Comparison of ENCODE assay signal across 17 mouse cellular contexts in the genomic region with DNA sequence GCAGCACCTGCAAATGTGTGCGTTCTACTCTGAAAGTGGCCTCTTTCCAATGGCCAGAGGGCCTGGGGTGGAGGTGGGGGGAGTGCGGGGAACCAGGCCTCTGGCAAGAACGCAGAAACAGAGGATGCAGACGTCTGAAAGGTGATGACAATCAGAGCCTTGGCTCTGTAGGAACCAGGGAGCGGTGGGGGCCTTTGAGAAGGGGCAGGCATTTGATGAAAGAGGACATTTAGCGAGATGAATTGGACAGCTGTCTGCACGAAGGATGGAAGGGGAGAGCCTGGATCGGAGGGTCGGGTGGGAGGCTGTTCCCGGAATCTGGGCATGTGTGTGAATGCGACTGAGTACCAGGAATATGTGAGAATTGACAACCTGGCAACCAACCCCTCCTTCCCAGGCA. TPM values are rescaled to one million over a fixed set of nuclear protein-coding genes. Genes with fewer than 3 reads are reported as not detected.
DNase-seq lines count a peak whose midpoint lies in the region; ATAC-seq and TF ChIP-seq lines count a peak whose summit lies in the region.
"Had no signal": no experiment of that assay in that cellular context is flagged by ENCODE, and none has a peak within 500 bp of the region (broad histone marks: within the 10 kb centered on the region; RNA-seq: fewer than 3 reads in every experiment).

No protein-coding gene starts in this region.

- 20% methylated on average over 11 of the region's 11 CpGs for WGBS in heart, embryonic 11.5 days (ENCODE audit: insufficient replicate concordance)
- 22% methylated on average over 11 of the region's 11 CpGs for WGBS in heart, embryonic 12.5 days
- 10% methylated on average over 11 of the region's 11 CpGs for whole genome bisulfite sequencing in neural tube, embryonic 13.5 days
- 17% methylated on average over 11 of the region's 11 CpGs for WGBS in neural tube, embryonic 15.5 days
- 14% methylated on average over 11 of the region's 11 CpGs for WGBS in hindbrain, embryonic 14.5 days
- WGBS in thymus, adult 2 months, result 75% methylated on average over 11 of the region's 11 CpGs

- H3K4me2 ChIP-seq in heart, embryonic 11.5 days, result peak overlapping the region; percentile 14; the same call in 1 of the 2 replicates
- H3K4me2 ChIP-seq in heart, embryonic 12.5 days, result no peak overlapping the region
- H3K4me2 ChIP-seq in neural tube, embryonic 13.5 days, result no peak overlapping the region
- H3K4me2 ChIP-seq in neural tube, embryonic 15.5 days, result no peak overlapping the region
- H3K4me2 ChIP-seq in hindbrain, embryonic 14.5 days (replicated peaks), result no peak overlapping the region; the same call in 1 of the 2 replicates
- H3K4me2 ChIP-seq: embryonic facial prominence, embryonic 12.5 days had no signal

- no peaks in the 10 kb centered on the region for H3K36me3 ChIP-seq in heart, embryonic 11.5 days (ENCODE audit: control insufficient read depth, insufficient read depth, low read length)
- no peaks in the 10 kb centered on the region for H3K36me3 ChIP-seq in heart, embryonic 12.5 days
- no peaks in the 10 kb centered on the region for H3K36me3 ChIP-seq in neural tube, embryonic 13.5 days
- no peaks in the 10 kb centered on the region for H3K36me3 ChIP-seq in neural tube, embryonic 15.5 days
- no peaks in the 10 kb centered on the region for H3K36me3 ChIP-seq in hindbrain, embryonic 14.5 days (replicated peaks; ENCODE audit: control insufficient read depth, insufficient read depth)
- no peaks in the 10 kb centered on the region for H3K36me3 ChIP-seq in thymus, adult 2 months (ENCODE audit: control insufficient read depth, insufficient read depth, low read length)
- H3K36me3 ChIP-seq: embryonic facial prominence, embryonic 12.5 days; limb, embryonic 10.5 days had no signal

- no peak for ATAC-seq in heart, embryonic 11.5 days (replicated peaks; ENCODE audit: insufficient number of reproducible peaks, low FRiP score, low TSS enrichment)
- ATAC-seq in heart, embryonic 12.5 days (ENCODE audit: insufficient number of reproducible peaks, low FRiP score), result no peak
- ATAC-seq in neural tube, embryonic 13.5 days (ENCODE audit: low read depth), result 0 out of 2 replicates have a peak, but pooled peaks have one; percentile 1
- no peak for ATAC-seq in neural tube, embryonic 15.5 days (ENCODE audit: low FRiP score)
- no peak for ATAC-seq in hindbrain, embryonic 14.5 days (ENCODE audit: low FRiP score)
- ATAC-seq: liver, postnatal 0 days had no signal

- peaks cover 32% of the 10 kb centered on the region for H3K4me1 ChIP-seq in heart, embryonic 11.5 days (ENCODE audit: control insufficient read depth, insufficient read depth, low read length)
- H3K4me1 ChIP-seq in heart, embryonic 12.5 days (replicated peaks), result peaks cover 54% of the 10 kb centered on the region
- H3K4me1 ChIP-seq in neural tube, embryonic 13.5 days (replicated peaks), result peaks cover 59% of the 10 kb centered on the region
- peaks cover 48% of the 10 kb centered on the region for H3K4me1 ChIP-seq in neural tube, embryonic 15.5 days
- peaks cover 50% of the 10 kb centered on the region for H3K4me1 ChIP-seq in hindbrain, embryonic 14.5 days (replicated peaks; ENCODE audit: control insufficient read depth, insufficient read depth, low read length)
- H3K4me1 ChIP-seq in thymus, adult 2 months (replicated peaks; ENCODE audit: control insufficient read depth, insufficient read depth, low read length), result no peaks in the 10 kb centered on the region

- TF ChIP-seq POLR2A in thymus, adult 2 months (IDR thresholded peaks at IDR 0.05; ENCODE audit: control insufficient read depth, extremely low read depth, insufficient read depth, low read length, poor library complexity), result no peak

- no peaks in the 10 kb centered on the region for H3K27me3 ChIP-seq in heart, embryonic 11.5 days (ENCODE audit: control insufficient read depth, insufficient read depth, low read length)
- H3K27me3 ChIP-seq in heart, embryonic 12.5 days (replicated peaks), result peaks cover 5% of the 10 kb centered on the region; the same call in 1 of the 2 replicates
- H3K27me3 ChIP-seq in neural tube, embryonic 13.5 days, result no peaks in the 10 kb centered on the region
- no peaks in the 10 kb centered on the region for H3K27me3 ChIP-seq in neural tube, embryonic 15.5 days (replicated peaks)
- H3K27me3 ChIP-seq in hindbrain, embryonic 14.5 days (ENCODE audit: control insufficient read depth, insufficient read depth, low read length), result peaks cover 7% of the 10 kb centered on the region; the same call in 1 of the 2 replicates
- no peaks in the 10 kb centered on the region for H3K27me3 ChIP-seq in thymus, adult 2 months (ENCODE audit: control insufficient read depth, insufficient read depth, low read length)

- no peak overlapping the region for H3K9ac ChIP-seq in heart, embryonic 11.5 days (ENCODE audit: low read depth, low read length)
- H3K9ac ChIP-seq in heart, embryonic 12.5 days, result no peak overlapping the region
- peak overlapping the region; percentile 34; the same call in 1 of the 2 replicates for H3K9ac ChIP-seq in neural tube, embryonic 13.5 days
- H3K9ac ChIP-seq in neural tube, embryonic 15.5 days (replicated peaks), result no peak overlapping the region
- 0 out of 2 replicates have a peak overlapping the region, but pooled peaks have one; percentile 6 for H3K9ac ChIP-seq in hindbrain, embryonic 14.5 days
- H3K9ac ChIP-seq: embryonic facial prominence, embryonic 12.5 days; liver, postnatal 0 days had no signal

- no peaks in the 10 kb centered on the region for H3K9me3 ChIP-seq in heart, embryonic 11.5 days (replicated peaks; ENCODE audit: control insufficient read depth, low read length)
- H3K9me3 ChIP-seq in heart, embryonic 12.5 days (replicated peaks), result no peaks in the 10 kb centered on the region
- H3K9me3 ChIP-seq in neural tube, embryonic 13.5 days, result no peaks in the 10 kb centered on the region
- H3K9me3 ChIP-seq in neural tube, embryonic 15.5 days (replicated peaks), result no peaks in the 10 kb centered on the region
- no peaks in the 10 kb centered on the region for H3K9me3 ChIP-seq in hindbrain, embryonic 14.5 days (ENCODE audit: control insufficient read depth, low read length)
- H3K9me3 ChIP-seq: embryonic facial prominence, embryonic 12.5 days; limb, embryonic 10.5 days had no signal

- no peak for TF ChIP-seq CTCF in thymus, adult 2 months (IDR thresholded peaks at IDR 0.05; ENCODE audit: borderline replicate concordance, control insufficient read depth, extremely low read depth, insufficient read depth, low read length, poor library complexity)

- H3K4me3 ChIP-seq in heart, embryonic 11.5 days (ENCODE audit: low read depth, low read length), result no peak overlapping the region
- H3K4me3 ChIP-seq in heart, embryonic 12.5 days, result no peak overlapping the region
- no peak overlapping the region for H3K4me3 ChIP-seq in neural tube, embryonic 13.5 days
- no peak overlapping the region for H3K4me3 ChIP-seq in neural tube, embryonic 15.5 days (replicated peaks)
- no peak overlapping the region for H3K4me3 ChIP-seq in hindbrain, embryonic 14.5 days (replicated peaks; ENCODE audit: low read length)
- H3K4me3 ChIP-seq in thymus, adult 2 months (ENCODE audit: control insufficient read depth, insufficient read depth, low read length), result no peak overlapping the region
- H3K4me3 ChIP-seq: embryonic facial prominence, embryonic 12.5 days; erythroblast, embryonic 14.5 days; limb, embryonic 10.5 days had no signal

- H3K27ac ChIP-seq in heart, embryonic 11.5 days (ENCODE audit: low read depth, low read length), result no peak overlapping the region
- no peak overlapping the region for H3K27ac ChIP-seq in heart, embryonic 12.5 days (ENCODE audit: poor library complexity, severe bottlenecking)
- H3K27ac ChIP-seq in neural tube, embryonic 13.5 days (replicated peaks), result peak overlapping the region; percentile 14; the same call in 1 of the 2 replicates
- no peak overlapping the region for H3K27ac ChIP-seq in neural tube, embryonic 15.5 days (replicated peaks)
- H3K27ac ChIP-seq in hindbrain, embryonic 14.5 days, result peak overlapping the region; percentile 33
- H3K27ac ChIP-seq in thymus, adult 2 months (ENCODE audit: control insufficient read depth, insufficient read depth, low read length), result no peak overlapping the region
- H3K27ac ChIP-seq: embryonic facial prominence, embryonic 12.5 days; limb, embryonic 10.5 days had no signal

- DNase-seq in hindbrain, embryonic 14.5 days (ENCODE audit: low spot score), result no peak
- no peak for DNase-seq in thymus, adult 2 months
- no peak for DNase-seq in spleen, postnatal 14 days (ENCODE audit: low spot score in 2 of 2)
- DNase-seq: B cell, adult 2 months; cerebellum, adult 9-10 months; gastrocnemius, postnatal 14 days; kidney, adult 9 months; liver, postnatal 0 days; lung, postnatal 10 days; thymus, postnatal 4 days had no signal

RNA-seq across cellular contexts. Expression of gene Sdk2, which starts 47.8 kb away (rescaled TPM):
- 1.8 and 1.9 TPM in 2 replicates for polyA plus RNA-seq in heart, embryonic 11.5 days (2014; fragmentation: Nextera tagmentation; extraction: Ambion mirVana)
- polyA plus RNA-seq in heart, embryonic 12.5 days (2016; fragmentation: Nextera tagmentation; extraction: Ambion mirVana), result 3.3 and 4.3 TPM in 2 replicates
- polyA plus RNA-seq in neural tube, embryonic 13.5 days (2015; fragmentation: Nextera tagmentation; extraction: Ambion mirVana), result 3.9 and 4.7 TPM in 2 replicates
- 3.7 and 4.6 TPM in 2 replicates for polyA plus RNA-seq in neural tube, embryonic 15.5 days (2015; fragmentation: Nextera tagmentation; extraction: Ambion mirVana)
- 3.6 and 6.3 TPM in 2 replicates for polyA plus RNA-seq in hindbrain, embryonic 14.5 days (2014; fragmentation: Nextera tagmentation; extraction: Ambion mirVana)
- 1.4 and 1.5 TPM in 2 replicates for polyA plus RNA-seq in thymus, adult 2 months (2012; rRNA removed)

Comparison
In these comparisons a context has a peak if more than half of its experiments do, and no peak if none do; other contexts are left out.
1. H3K27ac ChIP-seq: peak in neural tube, embryonic 13.5 days (single experiment) and hindbrain, embryonic 14.5 days (single experiment); none in heart, embryonic 11.5 days (single experiment), heart, embryonic 12.5 days (single experiment), neural tube, embryonic 15.5 days (single experiment) and thymus, adult 2 months (single experiment).
2. H3K9ac ChIP-seq: peak in neural tube, embryonic 13.5 days (single experiment) and hindbrain, embryonic 14.5 days (single experiment); none in heart, embryonic 11.5 days (single experiment), heart, embryonic 12.5 days (single experiment) and neural tube, embryonic 15.5 days (single experiment).